Mouse (Mus musculus) heart, adult 2 months (tissue): ENCODE data around the gene Kif1bp. TPM values are rescaled to one million over a fixed set of nuclear protein-coding genes. Genes with fewer than 3 reads are reported as not detected.

Experiments
- DNase-seq, 2 experiments: peaks; one replicate each; pipeline ENCODE4 v3.0.0; 2021
- H3K27ac ChIP-seq: fragments of 200-600 bp; 2 replicates; pipeline ENCODE4 v1.8.1; 2022
- H3K27me3 ChIP-seq: fragments of 200-500 bp; 2 replicates; pipeline ENCODE4 v1.6.1; 2012; ENCODE audit warnings: mild to moderate bottlenecking, low read length, inconsistent platforms, mixed read lengths; ENCODE audit not compliant: control insufficient read depth, insufficient read depth
- H3K36me3 ChIP-seq: fragments of 200-500 bp; 2 replicates; pipeline ENCODE4 v1.6.1; 2012; ENCODE audit warnings: low read length, inconsistent platforms; ENCODE audit not compliant: control insufficient read depth, insufficient read depth
- H3K4me1 ChIP-seq: fragments of 200-500 bp; 2 replicates; pipeline ENCODE4 v1.6.1; 2011; ENCODE audit warnings: low read length; ENCODE audit not compliant: control insufficient read depth, insufficient read depth
- H3K4me3 ChIP-seq: fragments of 200-600 bp; 2 replicates; pipeline ENCODE4 v1.8.1; 2022
- H3K79me2 ChIP-seq: fragments of 200-500 bp; replicated peaks from 2 replicates; pipeline ENCODE4 v1.6.1; 2012; ENCODE audit warnings: mild to moderate bottlenecking, inconsistent platforms, low read length, moderate library complexity, mixed read lengths; ENCODE audit not compliant: control insufficient read depth, insufficient read depth
- H3K9ac ChIP-seq: fragments of 200-500 bp; 2 replicates; pipeline ENCODE4 v1.6.1; 2012; ENCODE audit warnings: low read depth, mild to moderate bottlenecking, control low read depth, inconsistent platforms, low read length, mixed read lengths
- CTCF ChIP-seq: fragments of 200-600 bp; IDR thresholded peaks from 2 replicates; pipeline ENCODE4 v1.8.1; 2022; ENCODE audit warnings: antibody characterized with exemption, mild to moderate bottlenecking, moderate library complexity
- EP300 ChIP-seq: fragments of 200-500 bp; IDR thresholded peaks from 2 replicates; pipeline ENCODE4 v1.6.1; 2011; ENCODE audit warnings: low read depth, low read length, control low read depth; ENCODE audit not compliant: insufficient read depth
- POLR2A ChIP-seq: fragments of 200-500 bp; IDR thresholded peaks from 2 replicates; pipeline ENCODE4 v1.6.1; 2011; ENCODE audit warnings: mild to moderate bottlenecking, low read depth, low read length, control low read depth; ENCODE audit not compliant: insufficient read depth
- WGBS: fragments of 180-500 bp; shearing (Covaris S2); methylation state at CpG from one replicate; pipeline ENCODE4 v1.1.7; 2018; 5-methylcytosine and 5-hydroxymethylcytosine counted together
- intact Hi-C: fragments of 180-260 bp; cut with DNase I; formaldehyde crosslinking; loops from one replicate; pipeline ENCODE4 v1.15.1; 2025
- polyA plus RNA-seq: library from polyadenylated mRNA; depleted of rRNA; stranded (reverse); fragments of >200 nt; gene quantifications from 2 replicates; pipeline ENCODE4 v1.2.3, GENCODE M21; 2012
- total RNA-seq, 2 experiments: library from RNA; stranded (reverse); gene quantifications; 2 replicates each; pipeline ENCODE4 v1.2.3; 2021

Gene Kif1bp
- total and polyA plus RNA-seq, 3 experiments: 23.0 to 47.3 (median 43.3) TPM

GRCm38 (mm10) chr10:62542928-62543327, 35.3 kb downstream of the Kif1bp start:
- 85% methylated on average over 8 of the region's 8 CpGs for WGBS
- TF ChIP-seq EP300 (no peak), CTCF (no peak), POLR2A (no peak)
- H3K27ac ChIP-seq: no peak overlapping the region; the same call in none of the 2 replicates

GRCm38 (mm10) chr10:62542507-62542906, 35.8 kb downstream of the Kif1bp start:
- no peaks in the 10 kb centered on the region for H3K27me3 ChIP-seq
- no peaks in the 10 kb centered on the region for H3K4me1 ChIP-seq
- TF ChIP-seq POLR2A (no peak), EP300 (no peak), CTCF (no peak)
- H3K9ac ChIP-seq: no peak overlapping the region
- H3K36me3 ChIP-seq: no peaks in the 10 kb centered on the region
- no peak for DNase-seq
- intact Hi-C loops: no loop called here
- no peak overlapping the region for H3K4me3 ChIP-seq
- 92% methylated on average over 11 of the region's 12 CpGs for WGBS
- H3K79me2 ChIP-seq: no peaks in the 10 kb centered on the region
- no peak overlapping the region for H3K27ac ChIP-seq

More at GRCm38 (mm10) chr10:62542928-62543327, 35.3 kb downstream of the Kif1bp start:
- no peaks in the 10 kb centered on the region for H3K4me1 ChIP-seq
- no peaks in the 10 kb centered on the region for H3K27me3 ChIP-seq
- intact Hi-C loops: no loop called here
- H3K36me3 ChIP-seq: no peaks in the 10 kb centered on the region
- no peak overlapping the region for H3K4me3 ChIP-seq
- no peak overlapping the region for H3K9ac ChIP-seq
- no peaks in the 10 kb centered on the region for H3K79me2 ChIP-seq
- no peak for DNase-seq

GRCm38 (mm10) chr10:62541499-62541898, 36.8 kb downstream of the Kif1bp start:
- TF ChIP-seq CTCF (no peak), EP300 (no peak), POLR2A (no peak)
- intact Hi-C loops: no loop called here
- no peak overlapping the region for H3K27ac ChIP-seq
- DNase-seq: peak in 1 of 2 experiments; percentile 37
- H3K27me3 ChIP-seq: no peaks in the 10 kb centered on the region
- H3K79me2 ChIP-seq: no peaks in the 10 kb centered on the region
- H3K4me1 ChIP-seq: no peaks in the 10 kb centered on the region
- no peaks in the 10 kb centered on the region for H3K36me3 ChIP-seq
- H3K4me3 ChIP-seq: no peak overlapping the region
- H3K9ac ChIP-seq: no peak overlapping the region
- 87% methylated on average over 12 of the region's 12 CpGs for WGBS

- Histone ChIP-seq H3K4me3 (no peak overlapping the region), H3K27ac (no peak overlapping the region), H3K36me3 (no peaks in the 10 kb centered on the region), H3K79me2 (no peaks in the 10 kb centered on the region), H3K27me3 (no peaks in the 10 kb centered on the region), H3K4me1 (no peaks in the 10 kb centered on the region), H3K9ac (no peak overlapping the region)
- DNase-seq: no peak
- TF ChIP-seq POLR2A (no peak), EP300 (no peak), CTCF (no peak)
- intact Hi-C loops: no loop called here
- 60% methylated on average over 3 of the region's 3 CpGs for WGBS
Observed at GRCm38 (mm10) chr10:62540800-62541199, 37.5 kb downstream of the Kif1bp start.

- Histone ChIP-seq H3K27ac (no peak overlapping the region), H3K79me2 (no peaks in the 10 kb centered on the region), H3K4me1 (peaks cover 6% of the 10 kb centered on the region), H3K4me3 (no peak overlapping the region), H3K36me3 (no peaks in the 10 kb centered on the region), H3K9ac (no peak overlapping the region), H3K27me3 (no peaks in the 10 kb centered on the region)
- intact Hi-C loops: no loop called here
- 76% methylated on average over 7 of the region's 7 CpGs for WGBS
- DNase-seq: no peak
- TF ChIP-seq POLR2A: no peak
- TF ChIP-seq EP300: no peak
- TF ChIP-seq CTCF: no peak
Observed at GRCm38 (mm10) chr10:62534509-62534908, 43.7 kb downstream of the Kif1bp start.

GRCm38 (mm10) chr10:62532832-62533231, 45.4 kb downstream of the Kif1bp start:
- TF ChIP-seq POLR2A (no peak), EP300 (no peak), CTCF (no peak)
- Histone ChIP-seq H3K4me3 (no peak overlapping the region), H3K36me3 (no peaks in the 10 kb centered on the region), H3K9ac (no peak overlapping the region), H3K4me1 (peaks cover 6% of the 10 kb centered on the region), H3K27ac (no peak overlapping the region), H3K27me3 (no peaks in the 10 kb centered on the region), H3K79me2 (no peaks in the 10 kb centered on the region)
- DNase-seq: no peak
- intact Hi-C loops: no loop called here
- 39% methylated on average over 2 of the region's 2 CpGs for WGBS
